Mouse (Mus musculus): ENCODE measurements around the gene Tbc1d5.

GRCm38 (mm10) chr17:51040861-51041260 lies 138.3 kb downstream of the Tbc1d5 start:
- TF ChIP-seq POLR2A (IDR thresholded peaks at IDR 0.05; ENCODE audit: low read depth, low read length) (no peak), CTCF (conservative IDR thresholded peaks at IDR 0.05; ENCODE audit: insufficient read depth, insufficient read length, low read depth, low read length) (no peak)

Data from kidney, adult 2 months (tissue).